Mouse (Mus musculus) embryonic facial prominence, embryonic 15.5 days (tissue): Measurements from ENCODE around the gene Tle4. TPM values are rescaled to one million over a fixed set of nuclear protein-coding genes. Genes with fewer than 3 reads are reported as not detected.
"Not testable (repeated sequence)": the region's sequence is repeated elsewhere in the genome, so short reads cannot be mapped to it uniquely, and the experiment has no call there.

Experiments
- ATAC-seq: fragments of 200-750 bp; cut with Nextera tagmentation; 2 replicates; pipeline ENCODE4 v1.8.0; 2017; ENCODE audit warnings: low read depth, moderate TSS enrichment; ENCODE audit not compliant: insufficient number of reproducible peaks, low FRiP score, low TSS enrichment
- H3K27ac ChIP-seq: fragments of 300-500 bp; sonication (generic); replicated peaks from 2 replicates; pipeline ENCODE4 v1.5.1; 2015; ENCODE audit warnings: mild to moderate bottlenecking, inconsistent platforms
- H3K27me3 ChIP-seq: fragments of 300-500 bp; sonication (generic); 2 replicates; pipeline ENCODE4 v1.6.1; 2015; ENCODE audit warnings: inconsistent platforms
- H3K36me3 ChIP-seq: fragments of 300-500 bp; sonication (generic); 2 replicates; pipeline ENCODE4 v1.6.1; 2015; ENCODE audit warnings: mild to moderate bottlenecking, inconsistent platforms
- H3K4me1 ChIP-seq: fragments of 300-500 bp; sonication (generic); 2 replicates; pipeline ENCODE4 v1.6.1; 2015; ENCODE audit warnings: inconsistent platforms
- H3K4me2 ChIP-seq: fragments of 300-500 bp; sonication (generic); replicated peaks from 2 replicates; pipeline ENCODE4 v1.6.1; 2015; ENCODE audit warnings: mild to moderate bottlenecking, inconsistent platforms
- H3K4me3 ChIP-seq: fragments of 300-500 bp; sonication (generic); replicated peaks from 2 replicates; pipeline ENCODE4 v1.5.1; 2015; ENCODE audit warnings: mild to moderate bottlenecking, inconsistent platforms
- H3K9ac ChIP-seq: fragments of 300-500 bp; sonication (generic); 2 replicates; pipeline ENCODE4 v1.6.1; 2015; ENCODE audit warnings: inconsistent platforms
- H3K9me3 ChIP-seq: fragments of 300-500 bp; sonication (generic); replicated peaks from 2 replicates; pipeline ENCODE4 v1.6.1; 2016; ENCODE audit warnings: inconsistent platforms
- WGBS: fragments of 180-500 bp; shearing (Covaris S2); methylation state at CpG from one replicate; pipeline ENCODE4 v1.1.7; 2015; 5-methylcytosine and 5-hydroxymethylcytosine counted together
- polyA plus RNA-seq: library from polyadenylated mRNA; unstranded; fragments of >200 nt; fragmentation: Nextera tagmentation; extraction: Ambion mirVana; gene quantifications from 2 replicates; pipeline ENCODE4 v1.2.1, GENCODE M21; 2015

Gene Tle4
- 15.1 and 15.3 TPM in 2 replicates for polyA plus RNA-seq

DNA sequence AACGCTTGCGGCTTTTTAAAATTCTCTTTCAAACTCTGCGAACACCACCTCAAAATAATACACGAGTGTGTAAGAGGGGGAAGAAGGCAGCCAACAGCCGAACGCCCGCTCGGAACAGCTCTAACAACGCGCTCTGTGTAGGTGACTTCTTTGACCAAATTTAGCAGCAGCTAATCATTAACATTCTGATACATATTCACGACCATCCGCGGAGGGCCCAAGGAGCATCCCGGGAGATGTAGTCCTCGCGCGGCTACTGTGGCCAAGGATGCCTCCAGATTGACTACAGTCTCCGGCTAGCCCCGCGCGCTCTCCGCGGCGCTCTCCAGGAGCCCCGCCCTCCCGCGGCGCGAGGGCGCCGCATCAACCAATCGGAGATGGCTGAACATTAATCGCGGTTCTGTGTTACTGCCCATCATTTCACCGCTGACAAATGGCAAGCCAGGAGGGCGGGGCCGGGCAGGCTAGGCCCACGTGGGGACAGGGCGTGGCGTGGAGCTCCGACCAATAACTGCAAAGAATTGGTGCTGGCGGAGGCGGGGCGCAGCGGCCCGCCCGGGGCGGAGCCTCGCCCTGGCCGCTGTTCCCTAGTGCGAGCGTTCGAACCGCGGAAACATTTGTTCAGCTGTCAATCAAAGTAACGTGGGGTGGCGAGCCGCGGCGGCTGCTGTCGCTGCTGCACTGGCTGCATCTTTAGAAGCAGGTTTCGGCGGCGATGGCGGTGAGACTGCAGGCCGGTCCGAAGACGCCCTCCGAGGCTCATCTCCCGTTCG lies at the start of gene Tle4:
Gene Tle4, minus strand, starts transcription at position 135 of the 773 bp plus-strand sequence.
- Histone ChIP-seq H3K36me3 (no peaks in the 10 kb centered on the region), H3K27me3 (peaks cover 7% of the 10 kb centered on the region; the same call in 1 of the 2 replicates), H3K4me2 (peak within 1 kb of the TSS; percentile 76), H3K9ac (peak within 1 kb of the TSS; percentile 91), H3K27ac (peak within 1 kb of the TSS; percentile 97), H3K4me3 (peak within 1 kb of the TSS; percentile 93), H3K4me1 (peaks cover 24% of the 10 kb centered on the region; the same call in 1 of the 2 replicates), H3K9me3 (no peaks in the 10 kb centered on the region)
- ATAC-seq: peak; percentile 98
- WGBS: under 1% methylated on average over 71 of the region's 71 CpGs

DNA sequence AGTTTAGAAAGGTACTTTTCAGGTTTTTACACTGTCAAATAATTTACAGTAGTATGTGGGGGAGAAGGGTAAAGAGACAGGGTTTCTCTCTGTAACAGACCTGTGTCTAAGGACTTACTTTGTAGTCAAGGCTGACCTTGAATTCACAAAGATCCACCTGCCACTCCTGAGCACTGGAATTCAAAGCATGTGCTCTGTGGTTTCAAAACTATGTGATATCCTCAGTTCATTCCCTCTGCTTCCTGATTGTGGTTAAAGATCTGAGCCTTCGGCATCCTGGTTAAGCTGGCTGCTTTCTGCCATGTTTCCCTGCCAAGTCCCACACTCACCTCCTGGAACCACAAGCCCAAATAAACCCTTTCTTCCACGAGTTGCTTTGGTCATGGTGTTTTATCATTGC lies 47.8 kb upstream of the Tle4 start:
- Histone ChIP-seq H3K4me2 (no peak overlapping the region), H3K27me3 (no peaks in the 10 kb centered on the region), H3K4me3 (no peak overlapping the region), H3K9ac (no peak overlapping the region), H3K27ac (no peak overlapping the region), H3K4me1 (no peaks in the 10 kb centered on the region), H3K36me3 (no peaks in the 10 kb centered on the region), H3K9me3 (no peaks in the 10 kb centered on the region)
- WGBS: 46% methylated on average over 2 of the region's 2 CpGs
- no peak for ATAC-seq

DNA sequence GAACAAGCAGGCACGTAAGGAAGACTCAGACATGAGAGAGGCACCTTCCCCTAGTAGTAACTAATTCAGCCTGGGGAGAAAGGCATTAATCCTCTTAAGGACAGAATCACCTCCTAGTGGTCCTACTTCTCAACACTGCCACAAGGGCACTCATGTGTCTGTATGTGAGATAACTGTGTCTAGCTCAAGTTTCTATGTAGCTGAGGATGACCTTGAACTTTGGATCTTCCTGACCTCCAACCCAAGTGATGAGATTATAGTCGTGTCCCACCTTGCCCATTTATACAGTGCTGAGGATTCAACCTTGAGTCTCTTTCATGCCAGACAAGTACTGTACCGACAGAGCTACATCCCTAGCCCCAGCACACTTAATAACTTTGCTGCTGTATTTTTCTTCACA lies 46.9 kb upstream of the Tle4 start:
- Histone ChIP-seq H3K9me3 (no peaks in the 10 kb centered on the region), H3K36me3 (no peaks in the 10 kb centered on the region), H3K4me3 (no peak overlapping the region), H3K4me2 (no peak overlapping the region), H3K4me1 (no peaks in the 10 kb centered on the region), H3K27ac (no peak overlapping the region), H3K27me3 (no peaks in the 10 kb centered on the region), H3K9ac (no peak overlapping the region)
- ATAC-seq: no peak
- WGBS: 80% methylated on average over 3 of the region's 3 CpGs

DNA sequence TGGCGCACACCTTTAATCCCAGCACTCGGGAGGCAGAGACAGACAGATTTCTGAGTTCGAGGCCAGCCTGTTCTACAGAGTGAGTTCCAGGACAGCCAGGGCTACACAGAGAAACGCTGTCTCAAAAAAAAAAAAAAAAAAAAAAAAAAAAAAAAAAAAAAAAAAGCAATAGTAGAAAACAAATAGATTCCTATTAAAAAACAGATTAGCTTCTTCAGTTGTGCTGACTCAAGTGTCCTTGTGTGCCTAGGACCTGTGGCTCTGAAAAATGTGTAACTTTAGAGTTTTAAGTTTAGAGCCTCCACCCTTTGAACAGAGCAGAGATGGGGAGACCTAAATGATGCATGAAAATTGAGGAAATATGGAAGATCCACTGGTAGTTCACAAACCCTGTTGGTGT lies 45.2 kb upstream of the Tle4 start:
- WGBS: 93% methylated on average over 4 of the region's 4 CpGs
- not testable (repeated sequence) for H3K4me1 ChIP-seq, H3K4me2 ChIP-seq, ATAC-seq, H3K9ac ChIP-seq, H3K27ac ChIP-seq, H3K36me3 ChIP-seq, H3K4me3 ChIP-seq, H3K27me3 ChIP-seq, H3K9me3 ChIP-seq

DNA sequence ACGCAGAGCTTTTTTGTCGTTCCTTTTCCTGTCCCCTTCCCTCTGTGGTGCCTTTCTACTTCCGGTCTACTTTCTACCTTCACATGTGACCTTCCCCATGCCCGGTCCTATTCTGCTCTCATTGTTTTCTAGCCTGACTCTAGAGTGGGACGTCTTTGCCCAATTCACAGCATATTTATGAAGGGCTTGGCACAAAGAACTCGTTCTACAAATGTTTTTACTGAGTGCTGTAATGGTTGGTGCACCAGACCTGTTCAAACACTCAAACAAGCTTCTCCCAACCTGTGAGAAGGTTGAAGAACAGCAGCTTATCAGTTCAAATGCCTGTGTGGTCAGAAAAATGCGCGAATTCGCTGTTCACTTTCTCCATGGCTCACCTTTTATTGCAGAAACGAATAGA lies 44.8 kb upstream of the Tle4 start:
- H3K27me3 ChIP-seq: no peaks in the 10 kb centered on the region
- no peak for ATAC-seq
- 84% methylated on average over 10 of the region's 10 CpGs for WGBS

DNA sequence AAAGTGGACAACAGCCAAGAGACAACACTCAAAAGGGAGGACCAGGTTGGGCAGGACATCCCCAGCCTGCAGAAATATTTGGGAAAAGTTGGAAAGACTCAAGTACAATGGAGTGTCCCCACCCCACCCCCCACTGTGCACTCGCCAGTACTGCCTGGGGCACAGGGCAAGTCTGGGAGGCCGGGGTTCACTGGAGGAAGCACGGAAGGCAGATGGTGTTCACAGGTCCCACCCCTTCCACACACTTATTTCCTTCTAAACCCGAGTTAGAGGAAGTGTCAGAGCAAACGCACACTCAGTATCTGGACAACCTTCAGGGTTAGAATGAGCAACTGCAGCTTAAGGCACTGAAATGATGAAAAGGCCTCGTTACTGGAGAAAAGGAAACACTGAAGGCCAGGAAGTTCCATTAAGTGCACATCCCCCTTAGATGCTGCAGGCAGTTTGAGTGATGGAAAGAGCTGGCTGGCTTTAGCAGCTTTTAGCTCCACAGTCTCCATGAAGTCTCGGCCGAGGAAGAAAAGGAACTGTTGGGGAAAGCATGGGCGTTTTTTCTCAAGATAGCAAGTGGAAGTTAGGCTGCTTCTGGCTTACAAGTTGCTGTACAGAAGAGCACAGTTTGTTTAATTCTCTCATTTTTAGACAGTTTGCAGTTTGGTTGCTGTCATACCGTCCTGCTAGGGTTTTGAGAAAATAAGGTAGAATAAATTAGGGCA lies 37.5 kb upstream of the Tle4 start:
- Histone ChIP-seq H3K36me3 (no peaks in the 10 kb centered on the region), H3K27me3 (no peaks in the 10 kb centered on the region), H3K9ac (no peak overlapping the region), H3K4me3 (no peak overlapping the region), H3K4me1 (peaks cover 10% of the 10 kb centered on the region; the same call in 1 of the 2 replicates), H3K9me3 (no peaks in the 10 kb centered on the region), H3K4me2 (no peak overlapping the region), H3K27ac (no peak overlapping the region)
- WGBS: 32% methylated on average over 10 of the region's 10 CpGs
- ATAC-seq: no peak

More for the DNA sequence above, 44.8 kb upstream of the Tle4 start:
- Histone ChIP-seq H3K4me2 (no peak overlapping the region), H3K4me3 (no peak overlapping the region), H3K9ac (no peak overlapping the region), H3K36me3 (no peaks in the 10 kb centered on the region), H3K4me1 (no peaks in the 10 kb centered on the region), H3K27ac (no peak overlapping the region), H3K9me3 (no peaks in the 10 kb centered on the region)

DNA sequence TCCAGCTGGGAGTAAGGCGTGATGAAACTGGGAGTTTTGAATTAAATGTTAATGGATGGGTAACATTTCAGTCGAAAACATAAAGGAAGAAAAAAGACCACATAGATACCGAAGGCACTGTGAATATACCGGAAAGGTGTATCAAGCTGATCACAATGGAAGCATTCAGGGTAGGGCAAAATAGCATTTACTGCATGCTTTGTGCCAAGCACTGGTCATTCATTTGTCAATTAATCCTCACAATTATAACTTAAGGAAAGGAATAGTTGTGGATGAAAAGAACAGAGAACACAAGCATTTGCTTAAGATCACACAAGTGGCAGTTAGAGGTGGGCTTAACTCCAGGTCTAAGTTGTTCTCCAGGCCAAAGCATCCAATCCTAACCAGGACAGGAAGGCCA lies 25.5 kb upstream of the Tle4 start:
- Histone ChIP-seq H3K9me3 (no peaks in the 10 kb centered on the region), H3K4me2 (no peak overlapping the region), H3K4me1 (no peaks in the 10 kb centered on the region), H3K27me3 (no peaks in the 10 kb centered on the region), H3K36me3 (no peaks in the 10 kb centered on the region), H3K9ac (no peak overlapping the region), H3K4me3 (no peak overlapping the region), H3K27ac (no peak overlapping the region)
- 76% methylated on average over 4 of the region's 4 CpGs for WGBS
- ATAC-seq: no peak

DNA sequence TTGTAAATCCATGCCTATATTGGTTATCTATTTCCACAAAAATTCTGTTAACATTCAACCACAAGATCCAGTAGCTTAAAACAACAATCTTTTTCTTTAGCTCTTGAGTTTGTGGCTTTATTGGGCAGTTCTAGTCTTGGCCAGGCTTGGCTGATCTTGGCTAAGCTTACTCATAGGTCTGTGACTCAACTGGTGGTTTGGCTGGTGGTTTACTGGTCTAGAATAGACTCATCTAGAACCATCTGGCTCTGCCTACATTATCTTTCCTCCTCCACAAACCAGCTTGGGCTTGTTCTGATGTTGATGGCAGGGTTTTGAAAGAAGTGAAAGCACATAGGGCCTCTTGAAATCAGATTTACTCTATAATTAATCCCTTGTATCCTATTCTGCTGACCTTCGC lies 22.7 kb upstream of the Tle4 start:
- Histone ChIP-seq H3K9ac (no peak overlapping the region), H3K4me2 (no peak overlapping the region), H3K27ac (no peak overlapping the region), H3K4me1 (no peaks in the 10 kb centered on the region), H3K4me3 (no peak overlapping the region), H3K36me3 (no peaks in the 10 kb centered on the region), H3K27me3 (no peaks in the 10 kb centered on the region), H3K9me3 (no peaks in the 10 kb centered on the region)
- no peak for ATAC-seq
- 92% methylated on average over 1 of the region's 1 CpGs for WGBS

DNA sequence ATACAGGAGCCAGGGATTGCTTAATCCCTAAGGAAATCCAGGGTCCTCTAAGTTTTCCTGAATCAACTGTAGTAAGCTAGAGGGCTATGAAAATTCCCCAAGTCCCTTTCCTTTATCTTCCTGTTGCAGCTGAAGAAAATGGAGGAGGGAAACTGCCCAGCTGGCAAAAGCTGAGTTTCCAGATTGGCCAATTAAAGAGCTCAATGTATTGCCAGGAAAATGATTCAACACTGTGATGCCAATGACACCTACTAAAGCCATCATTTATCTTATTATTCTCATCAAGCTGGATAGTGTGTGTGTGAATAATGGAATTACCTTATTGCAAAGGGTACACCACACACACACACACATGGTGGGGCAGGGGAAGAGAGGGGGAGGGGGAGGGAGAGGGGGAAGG lies 22.0 kb upstream of the Tle4 start:
- H3K4me2 ChIP-seq: no peak overlapping the region
- no peak overlapping the region for H3K27ac ChIP-seq
- no peak overlapping the region for H3K9ac ChIP-seq
- no peaks in the 10 kb centered on the region for H3K27me3 ChIP-seq
- H3K4me3 ChIP-seq: no peak overlapping the region
- ATAC-seq: no peak
- no peaks in the 10 kb centered on the region for H3K9me3 ChIP-seq
- no peaks in the 10 kb centered on the region for H3K36me3 ChIP-seq
- H3K4me1 ChIP-seq: no peaks in the 10 kb centered on the region

DNA sequence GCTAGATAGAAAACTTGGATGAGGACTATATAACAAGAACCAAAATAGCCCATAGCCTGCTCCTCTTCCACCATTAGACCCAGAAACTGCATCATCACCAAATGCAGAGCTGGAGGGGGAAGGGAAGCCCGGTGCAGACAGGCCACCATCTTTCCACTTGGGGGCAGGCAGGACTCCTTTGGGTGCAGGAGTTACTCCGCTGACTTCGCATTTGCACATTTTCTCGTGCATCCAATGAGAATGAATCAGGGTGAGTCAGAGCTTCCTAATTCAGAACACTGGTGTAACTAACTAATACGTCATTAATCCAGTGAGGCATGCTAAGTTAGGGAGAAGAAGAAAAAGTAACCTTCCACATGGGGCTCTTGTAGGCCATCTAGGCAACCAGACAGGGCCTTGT lies 17.0 kb upstream of the Tle4 start:
- H3K36me3 ChIP-seq: no peaks in the 10 kb centered on the region
- WGBS: 86% methylated on average over 5 of the region's 5 CpGs
- H3K9me3 ChIP-seq: no peaks in the 10 kb centered on the region
- no peak overlapping the region for H3K4me3 ChIP-seq
- no peaks in the 10 kb centered on the region for H3K4me1 ChIP-seq
- ATAC-seq: no peak
- no peak overlapping the region for H3K4me2 ChIP-seq
- no peaks in the 10 kb centered on the region for H3K27me3 ChIP-seq
- no peak overlapping the region for H3K9ac ChIP-seq
- no peak overlapping the region for H3K27ac ChIP-seq

DNA sequence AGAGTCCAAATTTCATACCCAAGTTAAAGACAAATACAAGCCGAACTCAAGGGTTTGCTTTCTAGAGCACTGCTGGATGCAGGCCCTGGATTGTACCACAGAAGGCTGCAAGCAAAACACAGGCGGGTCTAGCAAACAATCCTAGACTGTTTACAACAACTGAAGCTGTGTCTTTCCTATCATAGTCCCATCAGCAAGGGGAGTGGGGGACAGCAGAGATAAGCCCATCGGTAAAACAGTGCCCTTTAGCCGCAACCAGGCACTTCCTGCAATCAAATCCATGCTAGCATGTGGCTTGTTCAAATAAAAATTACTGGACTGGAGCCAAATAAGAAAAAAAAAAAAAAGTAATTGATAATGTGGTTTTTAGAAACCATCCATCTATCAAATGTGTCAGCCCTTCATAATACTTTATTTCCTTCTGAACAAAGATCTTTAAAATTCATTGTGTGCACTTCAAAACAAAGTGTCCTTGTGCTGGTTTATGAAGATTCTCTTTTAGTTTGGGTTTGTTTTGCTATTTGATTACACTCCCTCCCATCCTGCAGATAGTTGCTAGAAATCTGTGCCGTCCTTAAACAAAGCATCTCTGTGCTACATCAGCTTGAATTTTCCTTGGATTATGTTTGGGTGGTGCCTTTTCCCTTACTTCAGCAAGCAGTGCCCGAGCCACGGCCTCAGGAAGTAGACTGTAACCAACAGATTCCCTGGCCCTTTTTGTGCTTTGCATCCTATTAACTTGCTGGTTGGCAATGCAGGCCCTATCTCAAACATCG lies 12.9 kb upstream of the Tle4 start:
- Histone ChIP-seq H3K4me1 (no peaks in the 10 kb centered on the region), H3K27me3 (no peaks in the 10 kb centered on the region), H3K4me3 (no peak overlapping the region), H3K27ac (no peak overlapping the region), H3K9me3 (no peaks in the 10 kb centered on the region), H3K4me2 (no peak overlapping the region), H3K9ac (no peak overlapping the region), H3K36me3 (no peaks in the 10 kb centered on the region)
- ATAC-seq: no peak
- 47% methylated on average over 8 of the region's 8 CpGs for WGBS
